Mouse (Mus musculus): ENCODE measurements around the gene Gm38119. TPM values are rescaled to one million over a fixed set of nuclear protein-coding genes. Genes with fewer than 3 reads are reported as not detected.
"Not testable (repeated sequence)": the region's sequence is repeated elsewhere in the genome, so short reads cannot be mapped to it uniquely, and the experiment has no call there.

Gm38119 gene
- total RNA-seq (2021): not detected
- long read RNA-seq, experiment 1: 0 reads
- long read RNA-seq, experiment 2: 0 reads

- intact Hi-C loops (cut with DNase I): no loop called here
- DNase-seq: no peak
Measured at GRCm38 (mm10) chr3:92738996-92739395, at the start of gene Gm38119. Gene Gm38119 (minus strand): TSS chr3:92739096.

DNA sequence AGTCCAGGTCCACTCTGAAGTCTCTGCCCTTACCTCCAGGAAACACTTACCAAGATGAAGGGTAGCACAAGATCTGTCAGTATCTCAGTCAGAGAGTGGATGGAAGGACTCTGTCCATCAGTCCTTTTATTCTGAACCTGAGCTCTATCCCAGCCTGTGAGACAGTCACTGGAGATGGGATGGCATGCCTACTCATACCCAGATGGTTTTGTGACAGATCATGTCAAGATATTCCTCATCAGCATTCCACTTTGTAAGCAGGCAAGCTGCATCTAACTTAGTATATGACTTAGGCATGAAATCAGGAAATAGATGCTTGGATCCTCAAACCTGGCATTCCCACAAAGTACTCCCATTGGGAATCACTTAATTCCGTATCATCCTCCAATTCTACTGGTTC lies 39.9 kb upstream of the Gm38119 start, which contains the start of gene Lce1i:
Gene Lce1i, minus strand, starts transcription at position 101 of the 400 bp plus-strand sequence.
- intact Hi-C loops (cut with DNase I): no loop called here

GRCm38 (mm10) chr3:92771573-92771972 lies 32.7 kb upstream of the Gm38119 start:
- no peak for DNase-seq
- intact Hi-C loops (cut with DNase I): no loop called here

More for the DNA sequence above, 39.9 kb upstream of the Gm38119 start, which contains the start of gene Lce1i:
- no peak for DNase-seq

DNA sequence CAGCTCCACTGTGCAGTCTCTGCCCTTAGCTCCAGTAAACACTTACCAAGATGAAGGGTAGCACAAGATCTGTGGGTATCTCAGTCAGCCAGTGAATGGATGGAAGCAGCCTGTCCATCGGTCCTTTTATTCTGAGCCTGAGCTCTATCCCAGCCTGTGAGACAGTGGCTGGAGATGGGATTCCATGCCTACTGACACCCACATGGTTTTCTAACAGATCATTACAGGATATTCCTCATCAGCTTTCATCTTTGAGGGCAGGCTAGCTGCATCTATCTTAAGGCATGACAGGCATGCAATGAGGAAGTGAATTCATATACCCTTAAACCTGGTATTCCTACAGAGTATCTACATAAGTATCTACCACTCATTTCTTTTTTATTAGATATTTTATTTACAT lies 26.1 kb upstream of the Gm38119 start, which contains the start of gene Lce1h:
Gene Lce1h, minus strand, starts transcription at position 101 of the 400 bp plus-strand sequence.
- intact Hi-C loops (cut with DNase I): no loop called here
- no peak for DNase-seq

DNA sequence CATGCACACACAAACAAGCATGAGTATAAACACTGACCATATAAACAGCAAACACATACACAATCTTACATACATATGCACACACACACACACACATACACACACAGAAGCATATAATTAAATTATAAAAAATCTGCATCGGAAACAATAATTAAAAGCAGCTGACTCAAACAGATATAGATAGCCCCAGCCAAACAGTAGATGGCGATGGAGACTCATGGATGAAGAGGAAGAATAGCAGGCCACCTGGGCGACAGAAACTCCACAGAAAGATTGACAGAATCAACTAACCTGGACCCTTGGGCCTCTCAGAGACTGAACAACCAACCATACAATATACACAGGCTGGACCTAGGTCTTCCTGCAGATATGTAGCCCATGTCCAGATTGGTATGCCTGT lies 14.3 kb upstream of the Gm38119 start:
- intact Hi-C loops (cut with DNase I): no loop called here
- no peak for DNase-seq

DNA sequence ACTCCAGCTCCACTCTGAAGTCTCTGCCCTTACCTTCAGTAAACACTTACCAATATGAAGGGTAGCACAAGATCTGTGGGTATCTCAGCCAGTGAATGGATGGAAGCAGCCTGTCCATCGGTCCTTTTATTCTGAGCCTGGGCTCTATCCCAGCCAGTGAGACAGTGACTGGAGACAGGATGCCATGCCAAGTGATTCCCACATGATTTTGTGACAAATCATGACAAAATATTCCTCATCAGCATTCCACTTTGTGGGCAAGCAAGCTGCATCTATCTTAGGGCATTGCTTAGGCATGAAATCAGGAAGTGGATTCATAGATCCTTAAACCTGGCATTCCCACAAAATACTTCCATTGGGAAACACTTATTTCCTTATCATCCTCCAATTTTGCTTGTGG lies 13.3 kb upstream of the Gm38119 start, which contains the start of gene Lce1g:
Gene Lce1g, minus strand, starts transcription at position 101 of the 400 bp plus-strand sequence.
- intact Hi-C loops (cut with DNase I): no loop called here
- DNase-seq: no peak

- no peak for DNase-seq
- intact Hi-C loops (cut with DNase I): no loop called here
Measured at GRCm38 (mm10) chr3:92722631-92723030, 16.3 kb downstream of the Gm38119 start.

- no peak for DNase-seq
- intact Hi-C loops (cut with DNase I): no loop called here
Measured at GRCm38 (mm10) chr3:92720250-92720649, 18.6 kb downstream of the Gm38119 start, which contains the start of gene Lce1f. Gene Lce1f (minus strand): TSS chr3:92720350.

DNA sequence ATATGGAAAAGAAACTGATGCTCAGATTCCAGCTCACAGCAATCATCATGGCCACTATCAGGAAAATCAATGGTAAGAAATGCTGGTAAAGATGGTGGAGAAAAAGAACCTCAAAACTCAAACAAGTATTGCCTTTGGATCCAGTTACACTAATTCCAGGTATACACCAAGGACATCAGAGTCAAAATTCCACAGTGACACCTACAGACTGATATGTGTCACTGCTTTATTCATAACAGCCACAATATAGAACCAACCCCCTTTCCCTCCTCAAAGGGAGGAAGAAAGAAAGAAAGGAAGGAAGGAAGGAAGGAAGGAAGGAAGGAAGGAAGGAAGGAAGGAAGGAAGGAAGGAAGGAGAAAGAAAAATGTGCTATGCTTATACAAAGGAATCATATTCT lies 23.8 kb downstream of the Gm38119 start:
- intact Hi-C loops (cut with DNase I): no loop called here
- no peak for DNase-seq

GRCm38 (mm10) chr3:92708974-92709373 lies 29.9 kb downstream of the Gm38119 start, which contains the start of gene Lce1e:
Gene Lce1e (minus strand): TSS chr3:92709074.
- intact Hi-C loops (cut with DNase I): no loop called here
- DNase-seq: no peak

- no peak for DNase-seq
Measured at GRCm38 (mm10) chr3:92694613-92695012, 44.3 kb downstream of the Gm38119 start.

DNA sequence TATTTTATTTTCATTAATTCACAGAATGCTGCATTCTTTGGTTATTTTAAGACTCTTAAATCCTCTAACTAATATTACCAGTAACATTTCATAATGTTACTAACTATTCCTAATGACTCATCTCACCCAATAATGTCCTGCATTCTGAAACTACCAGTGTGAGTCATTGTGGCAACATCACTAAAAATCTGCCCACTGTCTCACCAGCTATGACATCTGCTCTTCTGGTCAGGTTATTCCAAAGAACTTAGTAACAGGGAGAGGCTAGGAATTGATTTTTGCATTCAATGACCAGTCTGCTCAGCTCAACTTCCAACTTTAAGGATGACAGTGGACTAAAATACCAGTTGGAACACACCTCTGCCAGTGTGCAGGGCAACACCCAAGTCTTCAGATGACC lies 47.2 kb downstream of the Gm38119 start:
- intact Hi-C loops (cut with DNase I): no loop called here
- DNase-seq: no peak

More at GRCm38 (mm10) chr3:92694613-92695012, 44.3 kb downstream of the Gm38119 start:
- intact Hi-C loops (cut with DNase I): no loop called here

GRCm38 (mm10) chr3:92689154-92689553 lies 49.7 kb downstream of the Gm38119 start:
- DNase-seq; intact Hi-C loops (cut with DNase I): not testable (repeated sequence)

Other genes with a start within 250 kb of the Gm38119 start
- not detected for gene Sprr4, start 238.6 kb downstream of the Gm38119 start, total RNA-seq (2021)
- not detected for gene 2310046K23Rik, start 204.6 kb downstream of the Gm38119 start, total RNA-seq (2021)
- not detected for gene Ivl, start 165.4 kb downstream of the Gm38119 start, total RNA-seq (2021)
- not detected for gene Smcp, start 150.1 kb downstream of the Gm38119 start, total RNA-seq (2021)
- not detected for gene 2210017I01Rik, start 131.6 kb downstream of the Gm38119 start, total RNA-seq (2021)
- not detected for gene Lce6a, start 117.4 kb downstream of the Gm38119 start, total RNA-seq (2021)
- gene Lce1a1, start 90.8 kb downstream of the Gm38119 start, total RNA-seq (2021): not detected
- not detected for gene Lce1b, start 82.2 kb downstream of the Gm38119 start, total RNA-seq (2021)
- gene Lce1a2, start 68.8 kb downstream of the Gm38119 start, total RNA-seq (2021): not detected
- not detected for gene Lce1c, start 59.8 kb downstream of the Gm38119 start, total RNA-seq (2021)
- not detected for gene Lce1d, start 51.9 kb downstream of the Gm38119 start, total RNA-seq (2021)
- gene Lce1e, start 30.0 kb downstream of the Gm38119 start, total RNA-seq (2021): not detected
- gene Lce1f, start 18.7 kb downstream of the Gm38119 start, total RNA-seq (2021): not detected
- gene Lce1g, start 13.2 kb upstream of the Gm38119 start, total RNA-seq (2021): not detected
- gene Lce1h, start 26.0 kb upstream of the Gm38119 start, total RNA-seq (2021): not detected
- gene Lce1i, start 39.8 kb upstream of the Gm38119 start, total RNA-seq (2021): not detected
- not detected for gene Lce1j, start 51.4 kb upstream of the Gm38119 start, total RNA-seq (2021)
- gene Lce1k, start 68.8 kb upstream of the Gm38119 start, total RNA-seq (2021): not detected
- not detected for gene Kprp, start 88.2 kb upstream of the Gm38119 start, total RNA-seq (2021)
- gene Lce1l, start 112.2 kb upstream of the Gm38119 start, total RNA-seq (2021): not detected
- gene 2310050C09Rik, start 131.1 kb upstream of the Gm38119 start, total RNA-seq (2021): not detected
- gene Lce3a, start 187.1 kb upstream of the Gm38119 start, total RNA-seq (2021): not detected
- not detected for gene Lce3b, start 193.9 kb upstream of the Gm38119 start, total RNA-seq (2021)
- not detected for gene Lce3c, start 205.4 kb upstream of the Gm38119 start, total RNA-seq (2021)
- not detected for gene Lce3d, start 218.3 kb upstream of the Gm38119 start, total RNA-seq (2021)
- not detected for gene Lce3e, start 228.0 kb upstream of the Gm38119 start, total RNA-seq (2021)